ENCODE assay signal across 10 mouse cellular contexts in genomic region chr7:62208529-62208928, GRCm38 (mm10).
A peak's percentile ranks its signal among the peaks of the same experiment; 100 is the strongest.
DNase-seq lines count a peak whose midpoint lies in the region; ATAC-seq lines count a peak whose summit lies in the region.
"Had no signal": no experiment of that assay in that cellular context is flagged by ENCODE, and none has a peak within 500 bp of the region (broad histone marks: within the 10 kb centered on the region; RNA-seq: fewer than 3 reads in every experiment).

No protein-coding gene starts in this region.

- peak overlapping the region; percentile 12 for H3K4me2 ChIP-seq in lung, embryonic 16.5 days (ENCODE audit: low read depth, low read length)
- peak overlapping the region; percentile 49 for H3K4me2 ChIP-seq in limb, embryonic 12.5 days
- H3K4me2 ChIP-seq in neural tube, embryonic 15.5 days = peak overlapping the region; percentile 57

- H3K36me3 ChIP-seq in lung, embryonic 16.5 days (ENCODE audit: control insufficient read depth, insufficient read depth, low read length) = no peaks in the 10 kb centered on the region
- H3K36me3 ChIP-seq in limb, embryonic 12.5 days = peaks cover 6% of the 10 kb centered on the region
- H3K36me3 ChIP-seq in neural tube, embryonic 15.5 days = no peaks in the 10 kb centered on the region; the same call in none of the 2 replicates

- H3K27me3 ChIP-seq in lung, embryonic 16.5 days (ENCODE audit: control insufficient read depth, insufficient read depth, low read depth, low read length) = no peaks in the 10 kb centered on the region
- no peaks in the 10 kb centered on the region for H3K27me3 ChIP-seq in limb, embryonic 12.5 days
- no peaks in the 10 kb centered on the region for H3K27me3 ChIP-seq in neural tube, embryonic 15.5 days (replicated peaks)

- no peaks in the 10 kb centered on the region for H3K9me3 ChIP-seq in lung, embryonic 16.5 days (ENCODE audit: control insufficient read depth, low read length)
- H3K9me3 ChIP-seq in limb, embryonic 12.5 days = no peaks in the 10 kb centered on the region
- no peaks in the 10 kb centered on the region for H3K9me3 ChIP-seq in neural tube, embryonic 15.5 days (replicated peaks)

- H3K9ac ChIP-seq in lung, embryonic 16.5 days (ENCODE audit: low read length) = no peak overlapping the region
- no peak overlapping the region for H3K9ac ChIP-seq in limb, embryonic 12.5 days (replicated peaks)
- no peak overlapping the region for H3K9ac ChIP-seq in neural tube, embryonic 15.5 days (replicated peaks)

- H3K4me3 ChIP-seq in lung, embryonic 16.5 days (ENCODE audit: low read length) = no peak overlapping the region
- H3K4me3 ChIP-seq in limb, embryonic 12.5 days (replicated peaks) = peak overlapping the region; percentile 23
- peak overlapping the region; percentile 31 for H3K4me3 ChIP-seq in neural tube, embryonic 15.5 days (replicated peaks)

- ATAC-seq in lung, embryonic 16.5 days (ENCODE audit: low read depth) = no peak
- ATAC-seq in limb, embryonic 12.5 days (ENCODE audit: insufficient number of reproducible peaks, insufficient read depth, low FRiP score, low TSS enrichment, low read depth) = no peak
- ATAC-seq in neural tube, embryonic 15.5 days (ENCODE audit: low FRiP score) = no peak

- no peaks in the 10 kb centered on the region for H3K4me1 ChIP-seq in lung, embryonic 16.5 days (replicated peaks; ENCODE audit: control insufficient read depth, insufficient read depth, low read length)
- H3K4me1 ChIP-seq in limb, embryonic 12.5 days (replicated peaks) = no peaks in the 10 kb centered on the region
- no peaks in the 10 kb centered on the region for H3K4me1 ChIP-seq in neural tube, embryonic 15.5 days

- no peak overlapping the region for H3K27ac ChIP-seq in lung, embryonic 16.5 days (ENCODE audit: low read length)
- no peak overlapping the region for H3K27ac ChIP-seq in limb, embryonic 12.5 days
- H3K27ac ChIP-seq in neural tube, embryonic 15.5 days (replicated peaks) = no peak overlapping the region
- H3K27ac ChIP-seq: kidney, postnatal 0 days had no signal

- intact Hi-C loops in left cerebral cortex, postnatal 36 days (cut with DNase I) = no loop called here

- DNase-seq in embryo, embryonic 11 days = peak; percentile 0
- no peak for DNase-seq in embryo, embryonic 10 days (ENCODE audit: low spot score)
- no peak for DNase-seq in lung, postnatal 14 days
- DNase-seq in left cerebral cortex, postnatal 36 days (ENCODE audit: low spot score in 2 of 2) = no peak
- no peak for DNase-seq in testis, postnatal 10 days (ENCODE audit: low spot score)
- DNase-seq: heart, adult 11 months had no signal
